Mouse (Mus musculus) cortical plate, adult 2 months (tissue): ENCODE data around the gene Acp7.

ENCODE experiments used
- CTCF ChIP-seq: fragments of 200-500 bp; IDR thresholded peaks from 2 replicates; pipeline ENCODE4 v1.5.1; 2011; ENCODE audit warnings: mild to moderate bottlenecking, control low read depth, low read length; ENCODE audit not compliant: insufficient read depth; ENCODE audit errors: extremely low read depth
- POLR2A ChIP-seq: fragments of 200-500 bp; IDR thresholded peaks from 2 replicates; pipeline ENCODE4 v1.6.1; 2011; ENCODE audit warnings: mild to moderate bottlenecking, low read length, control low read depth; ENCODE audit not compliant: insufficient read depth; ENCODE audit errors: extremely low read depth

DNA sequence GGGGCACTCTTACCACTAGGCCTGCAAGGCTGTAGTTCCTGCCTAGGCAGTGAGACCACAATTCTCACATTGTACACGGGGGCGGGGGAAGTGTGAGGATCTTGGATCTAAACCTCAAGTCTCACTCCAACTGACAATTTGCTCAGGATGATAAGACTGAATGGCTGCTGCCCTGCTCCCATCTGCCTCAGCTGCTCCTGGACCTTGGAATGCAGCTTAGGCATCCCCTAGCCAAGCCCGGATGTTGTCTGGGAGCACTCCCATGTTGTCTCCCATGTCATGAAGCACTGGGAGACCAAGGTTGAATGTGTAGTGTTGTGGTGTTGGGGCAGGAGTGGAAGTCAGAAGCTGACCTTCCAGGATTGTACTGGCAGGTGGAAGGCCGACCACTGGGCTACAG is 63.6 kb downstream of the Acp7 start:
- TF ChIP-seq POLR2A (no peak), CTCF (no peak)
